In the genomic region with DNA sequence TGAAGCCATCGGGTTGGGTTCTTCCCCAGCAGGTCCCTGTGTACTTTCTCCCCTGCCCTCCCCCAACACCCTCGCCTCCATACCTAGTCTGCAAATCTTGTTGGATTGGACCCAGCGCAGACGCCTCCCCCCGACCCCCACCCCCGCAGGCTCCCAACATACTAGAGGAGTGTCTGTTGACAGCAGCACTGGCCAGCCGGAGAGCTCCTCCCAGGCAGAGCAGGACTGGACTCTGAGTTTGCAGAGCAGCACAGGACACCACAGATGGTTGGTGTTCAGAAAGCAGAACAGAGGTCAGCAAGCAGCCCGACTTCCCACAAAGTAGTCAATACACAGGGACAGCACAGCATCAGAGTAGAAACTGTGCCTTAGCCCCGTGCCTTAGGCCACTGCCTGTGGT, we compare ENCODE assay signal across 13 mouse cellular contexts. TPM values are rescaled to one million over a fixed set of nuclear protein-coding genes. Genes with fewer than 3 reads are reported as not detected.
A peak's percentile ranks its signal among the peaks of the same experiment; 100 is the strongest.
DNase-seq lines count a peak whose midpoint lies in the region; ATAC-seq and TF ChIP-seq lines count a peak whose summit lies in the region.
"Had no signal": no experiment of that assay in that cellular context is flagged by ENCODE, and none has a peak within 500 bp of the region (broad histone marks: within the 10 kb centered on the region; RNA-seq: fewer than 3 reads in every experiment).

No protein-coding gene starts in this region.

- H3K9me3 ChIP-seq in hindbrain, embryonic 10.5 days = no peaks in the 10 kb centered on the region
- no peaks in the 10 kb centered on the region for H3K9me3 ChIP-seq in hindbrain, embryonic 16.5 days (ENCODE audit: control insufficient read depth, low read length)
- no peaks in the 10 kb centered on the region for H3K9me3 ChIP-seq in limb, embryonic 11.5 days (ENCODE audit: control insufficient read depth, low read length)
- no peaks in the 10 kb centered on the region for H3K9me3 ChIP-seq in stomach, embryonic 16.5 days (replicated peaks; ENCODE audit: control insufficient read depth, low read length)
- H3K9me3 ChIP-seq in midbrain, embryonic 10.5 days (replicated peaks) = no peaks in the 10 kb centered on the region

- no peak overlapping the region for H3K9ac ChIP-seq in hindbrain, embryonic 16.5 days (ENCODE audit: low read depth, low read length)
- H3K9ac ChIP-seq in limb, embryonic 11.5 days (ENCODE audit: low read length) = no peak overlapping the region
- H3K9ac ChIP-seq in stomach, embryonic 16.5 days (ENCODE audit: low read length) = no peak overlapping the region

- no peak overlapping the region for H3K4me2 ChIP-seq in hindbrain, embryonic 16.5 days (ENCODE audit: low read length)
- H3K4me2 ChIP-seq in limb, embryonic 11.5 days (ENCODE audit: low read depth, severe bottlenecking) = no peak overlapping the region
- no peak overlapping the region for H3K4me2 ChIP-seq in stomach, embryonic 16.5 days (ENCODE audit: low read depth, low read length)

- H3K27ac ChIP-seq in hindbrain, embryonic 10.5 days = peak overlapping the region; percentile 12; the same call in 1 of the 2 replicates
- no peak overlapping the region for H3K27ac ChIP-seq in hindbrain, embryonic 16.5 days (ENCODE audit: low read depth, low read length)
- no peak overlapping the region for H3K27ac ChIP-seq in limb, embryonic 11.5 days (replicated peaks; ENCODE audit: low read depth, low read length)
- H3K27ac ChIP-seq in stomach, embryonic 16.5 days (ENCODE audit: low read length) = no peak overlapping the region
- no peak overlapping the region for H3K27ac ChIP-seq in thymus, adult 2 months (ENCODE audit: control insufficient read depth, insufficient read depth, low read length)
- no peak overlapping the region; the same call in 1 of the 2 replicates for H3K27ac ChIP-seq in midbrain, embryonic 10.5 days (replicated peaks)

- TF ChIP-seq POLR2A in thymus, adult 2 months (IDR thresholded peaks at IDR 0.05; ENCODE audit: control insufficient read depth, extremely low read depth, insufficient read depth, low read length, poor library complexity) = no peak

- no peak for ATAC-seq in hindbrain, embryonic 16.5 days
- 0 out of 2 replicates have a peak, but pooled peaks have one; percentile 7 for ATAC-seq in limb, embryonic 11.5 days (ENCODE audit: insufficient number of reproducible peaks, low FRiP score, low TSS enrichment, low read depth)
- ATAC-seq in stomach, embryonic 16.5 days (ENCODE audit: insufficient read depth, low FRiP score) = peak; percentile 62; the same call in 1 of the 2 replicates
- ATAC-seq: midbrain, embryonic 16.5 days; Patski had no signal

- H3K4me1 ChIP-seq in hindbrain, embryonic 10.5 days (replicated peaks) = peaks cover 27% of the 10 kb centered on the region
- peaks cover 4% of the 10 kb centered on the region for H3K4me1 ChIP-seq in hindbrain, embryonic 16.5 days (ENCODE audit: control insufficient read depth, insufficient read depth, low read depth, low read length)
- H3K4me1 ChIP-seq in limb, embryonic 11.5 days (ENCODE audit: control insufficient read depth, insufficient read depth, low read length) = peaks cover 18% of the 10 kb centered on the region
- H3K4me1 ChIP-seq in stomach, embryonic 16.5 days (ENCODE audit: control insufficient read depth, insufficient read depth, low read length) = peaks cover 7% of the 10 kb centered on the region
- no peaks in the 10 kb centered on the region for H3K4me1 ChIP-seq in thymus, adult 2 months (replicated peaks; ENCODE audit: control insufficient read depth, insufficient read depth, low read length)
- H3K4me1 ChIP-seq in midbrain, embryonic 10.5 days = peaks cover 10% of the 10 kb centered on the region

- no peak for TF ChIP-seq CTCF in thymus, adult 2 months (IDR thresholded peaks at IDR 0.05; ENCODE audit: borderline replicate concordance, control insufficient read depth, extremely low read depth, insufficient read depth, low read length, poor library complexity)

- DNase-seq in hindbrain, embryonic 10.5 days (ENCODE audit: low spot score) = peak; percentile 38
- peak; percentile 38 for DNase-seq in kidney, adult 11 months
- DNase-seq in limb, embryonic 11.5 days (ENCODE audit: low spot score) = peak; percentile 46
- DNase-seq in thymus, adult 2 months = no peak
- DNase-seq in gastrocnemius, adult 8-10 months (ENCODE audit: low spot score in 2 of 2) = no peak
- no peak for DNase-seq in midbrain, embryonic 10.5 days (ENCODE audit: low spot score)
- DNase-seq: thymus, postnatal 25 days had no signal

- H3K36me3 ChIP-seq in hindbrain, embryonic 10.5 days = no peaks in the 10 kb centered on the region
- H3K36me3 ChIP-seq in hindbrain, embryonic 16.5 days (ENCODE audit: control insufficient read depth, insufficient read depth, low read length) = no peaks in the 10 kb centered on the region
- H3K36me3 ChIP-seq in limb, embryonic 11.5 days (ENCODE audit: control insufficient read depth, insufficient read depth, low read length) = no peaks in the 10 kb centered on the region
- H3K36me3 ChIP-seq in stomach, embryonic 16.5 days (ENCODE audit: control insufficient read depth, insufficient read depth, low read length) = no peaks in the 10 kb centered on the region
- no peaks in the 10 kb centered on the region for H3K36me3 ChIP-seq in thymus, adult 2 months (ENCODE audit: control insufficient read depth, insufficient read depth, low read length)
- no peaks in the 10 kb centered on the region for H3K36me3 ChIP-seq in midbrain, embryonic 10.5 days

- H3K4me3 ChIP-seq in hindbrain, embryonic 10.5 days = no peak overlapping the region
- no peak overlapping the region for H3K4me3 ChIP-seq in hindbrain, embryonic 16.5 days (ENCODE audit: low read length)
- no peak overlapping the region for H3K4me3 ChIP-seq in limb, embryonic 11.5 days (ENCODE audit: low read depth, low read length)
- H3K4me3 ChIP-seq in stomach, embryonic 16.5 days (replicated peaks; ENCODE audit: low read length) = no peak overlapping the region
- no peak overlapping the region for H3K4me3 ChIP-seq in thymus, adult 2 months (ENCODE audit: control insufficient read depth, insufficient read depth, low read length)
- no peak overlapping the region for H3K4me3 ChIP-seq in midbrain, embryonic 10.5 days

- WGBS in hindbrain, embryonic 10.5 days = 33% methylated on average over 9 of the region's 9 CpGs
- 41% methylated on average over 9 of the region's 9 CpGs for WGBS in hindbrain, embryonic 16.5 days
- WGBS in limb, embryonic 11.5 days = 27% methylated on average over 9 of the region's 9 CpGs
- WGBS in stomach, embryonic 16.5 days = 12% methylated on average over 9 of the region's 9 CpGs
- 62% methylated on average over 9 of the region's 9 CpGs for WGBS in thymus, adult 2 months
- 34% methylated on average over 9 of the region's 9 CpGs for WGBS in midbrain, embryonic 10.5 days

- H3K27me3 ChIP-seq in hindbrain, embryonic 10.5 days (ENCODE audit: insufficient read depth, poor library complexity, severe bottlenecking) = peaks cover 28% of the 10 kb centered on the region
- H3K27me3 ChIP-seq in hindbrain, embryonic 16.5 days (replicated peaks; ENCODE audit: control insufficient read depth, insufficient read depth, low read length) = 0 out of 2 replicates have a peak, but pooled peaks cover 2% of the 10 kb centered on the region
- peaks cover 3% of the 10 kb centered on the region; the same call in 1 of the 2 replicates for H3K27me3 ChIP-seq in limb, embryonic 11.5 days (ENCODE audit: control insufficient read depth, insufficient read depth, low read length)
- no peaks in the 10 kb centered on the region for H3K27me3 ChIP-seq in stomach, embryonic 16.5 days (ENCODE audit: control insufficient read depth, insufficient read depth, low read length)
- H3K27me3 ChIP-seq in thymus, adult 2 months (ENCODE audit: control insufficient read depth, insufficient read depth, low read length) = no peaks in the 10 kb centered on the region
- H3K27me3 ChIP-seq in midbrain, embryonic 10.5 days (ENCODE audit: low read depth, poor library complexity, severe bottlenecking) = peaks cover 28% of the 10 kb centered on the region
- H3K27me3 ChIP-seq: Patski had no signal

RNA-seq across cellular contexts. Expression of a gene that starts 23.8 kb away (rescaled TPM):
- 0.84 and 2.0 TPM in 2 replicates for polyA plus RNA-seq in hindbrain, embryonic 10.5 days (2016; fragmentation: Nextera tagmentation; extraction: Ambion mirVana)
- 0.48 and 3.4 TPM in 2 replicates for polyA plus RNA-seq in hindbrain, embryonic 16.5 days (2015; fragmentation: Nextera tagmentation; extraction: Ambion mirVana)
- polyA plus RNA-seq in limb, embryonic 11.5 days (2014; fragmentation: Nextera tagmentation; extraction: Ambion mirVana) = 0.62 and 0.83 TPM in 2 replicates
- polyA plus RNA-seq in stomach, embryonic 16.5 days (2015; fragmentation: Nextera tagmentation; extraction: Ambion mirVana) = 1.00 and 1.1 TPM in 2 replicates
- 0.58 and 0.68 TPM in 2 replicates for polyA plus RNA-seq in thymus, adult 2 months (2012; rRNA removed)
- total RNA-seq in gastrocnemius, adult 8-10 months (2022) = 1 to 10 TPM; 1.2 to 1.5 (median 1.4) TPM
- 1.2 and 1.6 TPM in 2 replicates for polyA plus RNA-seq in midbrain, embryonic 10.5 days (2016; fragmentation: Nextera tagmentation; extraction: Ambion mirVana)
- total RNA-seq: hematopoietic stem cell, adult 5-6 weeks had no signal

RNA-seq across cellular contexts. Expression of a gene that starts 32.2 kb away (rescaled TPM):
- polyA plus RNA-seq in hindbrain, embryonic 10.5 days (2016; fragmentation: Nextera tagmentation; extraction: Ambion mirVana) = 1.3 and 4.0 TPM in 2 replicates
- polyA plus RNA-seq in hindbrain, embryonic 16.5 days (2015; fragmentation: Nextera tagmentation; extraction: Ambion mirVana) = 4.1 and 4.6 TPM in 2 replicates
- polyA plus RNA-seq in limb, embryonic 11.5 days (2014; fragmentation: Nextera tagmentation; extraction: Ambion mirVana) = not detected in 2 replicates
- 0.19 and 1.0 TPM in 2 replicates for polyA plus RNA-seq in stomach, embryonic 16.5 days (2015; fragmentation: Nextera tagmentation; extraction: Ambion mirVana)
- 0.26 TPM in 1 of 2 replicates, not detected in the other for polyA plus RNA-seq in thymus, adult 2 months (2012; rRNA removed)
- total RNA-seq in gastrocnemius, adult 8-10 months (2022) = not detected
- polyA plus RNA-seq in midbrain, embryonic 10.5 days (2016; fragmentation: Nextera tagmentation; extraction: Ambion mirVana) = 0.20 and 0.35 TPM in 2 replicates
- total RNA-seq: hematopoietic stem cell, adult 5-6 weeks had no signal
- polyA plus RNA-seq: small intestine, adult 2 months had no signal

RNA-seq across cellular contexts. Expression of a gene that starts 32.2 kb away (rescaled TPM):
- polyA plus RNA-seq in hindbrain, embryonic 10.5 days (2016; fragmentation: Nextera tagmentation; extraction: Ambion mirVana) = 202 and 224 TPM in 2 replicates
- 346 and 375 TPM in 2 replicates for polyA plus RNA-seq in hindbrain, embryonic 16.5 days (2015; fragmentation: Nextera tagmentation; extraction: Ambion mirVana)
- polyA plus RNA-seq in limb, embryonic 11.5 days (2014; fragmentation: Nextera tagmentation; extraction: Ambion mirVana) = 195 and 196 TPM in 2 replicates
- polyA plus RNA-seq in stomach, embryonic 16.5 days (2015; fragmentation: Nextera tagmentation; extraction: Ambion mirVana) = 242 and 259 TPM in 2 replicates
- polyA plus RNA-seq in thymus, adult 2 months (2012; rRNA removed) = 75.4 and 83.9 TPM in 2 replicates
- 100 to 1,000 TPM; 299 to 345 (median 329) TPM for total RNA-seq in gastrocnemius, adult 8-10 months (2022)
- polyA plus RNA-seq in midbrain, embryonic 10.5 days (2016; fragmentation: Nextera tagmentation; extraction: Ambion mirVana) = 193 and 202 TPM in 2 replicates

RNA-seq across cellular contexts. Expression of a gene that starts 54.7 kb away (rescaled TPM):
- 24.7 and 25.9 TPM in 2 replicates for polyA plus RNA-seq in hindbrain, embryonic 10.5 days (2016; fragmentation: Nextera tagmentation; extraction: Ambion mirVana)
- polyA plus RNA-seq in hindbrain, embryonic 16.5 days (2015; fragmentation: Nextera tagmentation; extraction: Ambion mirVana) = 26.6 and 26.7 TPM in 2 replicates
- polyA plus RNA-seq in limb, embryonic 11.5 days (2014; fragmentation: Nextera tagmentation; extraction: Ambion mirVana) = 26.5 and 31.1 TPM in 2 replicates
- polyA plus RNA-seq in stomach, embryonic 16.5 days (2015; fragmentation: Nextera tagmentation; extraction: Ambion mirVana) = 32.9 and 34.7 TPM in 2 replicates
- polyA plus RNA-seq in thymus, adult 2 months (2012; rRNA removed) = 26.9 and 29.3 TPM in 2 replicates
- total RNA-seq in gastrocnemius, adult 8-10 months (2022) = 10 to 100 TPM; 16.5 to 19.6 (median 17.5) TPM
- 25.6 and 30.1 TPM in 2 replicates for polyA plus RNA-seq in midbrain, embryonic 10.5 days (2016; fragmentation: Nextera tagmentation; extraction: Ambion mirVana)

RNA-seq across cellular contexts. Expression of a gene that starts 55.1 kb away (rescaled TPM):
- polyA plus RNA-seq in hindbrain, embryonic 10.5 days (2016; fragmentation: Nextera tagmentation; extraction: Ambion mirVana) = 88.2 and 98.7 TPM in 2 replicates
- polyA plus RNA-seq in hindbrain, embryonic 16.5 days (2015; fragmentation: Nextera tagmentation; extraction: Ambion mirVana) = 114 and 117 TPM in 2 replicates
- 88.5 and 92.6 TPM in 2 replicates for polyA plus RNA-seq in limb, embryonic 11.5 days (2014; fragmentation: Nextera tagmentation; extraction: Ambion mirVana)
- polyA plus RNA-seq in stomach, embryonic 16.5 days (2015; fragmentation: Nextera tagmentation; extraction: Ambion mirVana) = 60.2 and 62.0 TPM in 2 replicates
- polyA plus RNA-seq in thymus, adult 2 months (2012; rRNA removed) = 14.2 and 14.8 TPM in 2 replicates
- 10 to 100 TPM; 29.7 to 36.4 (median 32.2) TPM for total RNA-seq in gastrocnemius, adult 8-10 months (2022)
- polyA plus RNA-seq in midbrain, embryonic 10.5 days (2016; fragmentation: Nextera tagmentation; extraction: Ambion mirVana) = 80.8 and 95.4 TPM in 2 replicates

Comparison
In these comparisons a context has a peak if more than half of its experiments do, and no peak if none do; other contexts are left out.
1. DNase-seq: peak in hindbrain, embryonic 10.5 days (single experiment), kidney, adult 11 months (single experiment) and limb, embryonic 11.5 days (single experiment); none in thymus, adult 2 months (single experiment), gastrocnemius, adult 8-10 months (0 of 2) and midbrain, embryonic 10.5 days (single experiment).